Mouse (Mus musculus): ENCODE data around the gene Krt88.
A peak's percentile ranks its signal among the peaks of the same experiment; 100 is the strongest.

Krt88 gene

GRCm38 (mm10) chr15:101479007-101479665, 31.6 kb downstream of the Krt88 start:
- DNase-seq (ENCODE audit: low spot score in 2 of 2): peak; percentile 37 to 68

DNA sequence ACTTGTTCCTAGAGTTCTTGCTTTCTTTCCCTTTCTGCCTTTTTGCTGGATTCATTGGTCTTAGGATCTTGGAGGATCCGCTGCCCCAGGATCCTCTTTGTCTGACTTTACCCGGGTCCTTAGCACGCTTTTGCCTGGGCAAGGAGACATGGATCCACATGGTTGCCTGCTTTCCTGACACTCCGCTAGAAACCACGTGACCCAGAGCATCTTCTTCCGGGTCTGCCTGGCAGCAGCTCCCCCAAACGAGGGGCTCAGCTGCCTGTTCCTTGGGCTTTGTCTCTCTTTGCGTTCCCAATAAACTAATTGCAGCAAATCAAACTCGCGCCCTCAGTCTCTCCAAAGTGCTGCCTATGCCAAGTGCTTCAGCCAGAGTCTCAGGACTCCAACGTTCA, 32.1 kb downstream of the Krt88 start:
- no peak for DNase-seq (ENCODE audit: low spot score in 2 of 2)

DNA sequence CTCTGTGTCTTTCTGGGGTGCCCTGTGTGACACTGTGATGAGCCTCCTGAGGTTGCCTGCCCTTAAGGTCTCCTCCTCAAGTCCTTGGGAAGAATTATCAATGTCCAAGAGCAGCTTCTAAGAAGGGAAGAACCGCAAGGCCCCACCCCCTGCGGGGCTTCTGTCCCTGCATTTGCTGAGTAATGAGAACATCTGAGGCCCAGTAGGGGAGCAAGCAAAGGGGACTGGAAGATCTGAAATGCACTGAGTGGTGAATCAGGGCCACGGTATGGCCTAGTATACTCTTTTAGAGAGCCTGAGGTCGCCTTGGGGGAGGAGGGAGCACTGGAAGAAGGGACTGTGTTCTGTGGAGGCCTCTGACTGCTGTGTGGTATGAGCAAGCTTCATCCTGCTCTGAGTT, 34.5 kb downstream of the Krt88 start:
- no peak for DNase-seq (ENCODE audit: low spot score in 2 of 2)

GRCm38 (mm10) chr15:101483646-101484045, 36.1 kb downstream of the Krt88 start:
- DNase-seq (ENCODE audit: low spot score in 2 of 2): no peak

- no peak for DNase-seq (ENCODE audit: low spot score in 2 of 2)
Measured at GRCm38 (mm10) chr15:101484939-101485338, 37.4 kb downstream of the Krt88 start.

GRCm38 (mm10) chr15:101485911-101486635, 38.5 kb downstream of the Krt88 start:
- DNase-seq (ENCODE audit: low spot score in 2 of 2): no peak

DNA sequence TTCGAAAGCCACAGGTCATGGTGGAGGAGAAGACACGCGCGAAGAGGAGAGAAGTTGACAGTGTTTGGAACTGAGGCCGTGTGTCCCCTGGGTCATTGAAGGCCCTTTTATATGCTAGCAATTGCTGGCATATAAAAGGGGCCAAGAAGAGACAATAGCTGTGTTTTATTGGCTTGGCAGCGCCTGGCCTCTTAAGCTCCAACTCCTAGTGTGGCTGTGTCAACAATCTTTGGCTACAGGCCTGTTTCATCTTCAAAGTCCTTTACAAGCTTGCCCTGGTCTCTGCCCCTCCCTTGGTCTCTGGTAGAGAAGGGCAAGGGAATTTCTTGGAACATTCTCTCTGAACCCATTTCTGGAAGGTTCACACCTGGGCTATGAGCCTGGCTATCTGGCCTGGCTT, 43.9 kb downstream of the Krt88 start, which contains the start of gene Krt83:
Gene Krt83 (minus strand): TSS at position 82 of the 400 bp plus-strand sequence.
- DNase-seq (ENCODE audit: low spot score in 2 of 2): no peak

DNA sequence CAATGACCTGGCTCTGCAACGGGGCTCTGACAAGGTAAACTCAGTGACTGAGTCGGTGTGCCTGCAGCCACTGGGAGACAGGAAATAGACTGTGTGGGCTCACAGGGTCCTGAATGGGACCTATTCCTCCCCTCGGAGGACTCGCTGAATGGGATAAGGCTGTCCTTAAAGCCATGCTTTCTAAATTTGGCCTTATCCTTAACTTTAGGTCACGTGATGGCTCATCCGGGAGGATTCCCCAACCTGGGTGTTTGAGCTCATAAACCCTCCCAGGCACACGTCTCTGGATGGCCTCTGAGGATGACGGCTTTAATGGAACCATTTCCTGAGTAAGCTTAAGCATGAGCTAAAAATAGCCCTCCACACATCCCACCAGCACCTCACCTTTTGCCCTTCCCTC, 45.2 kb downstream of the Krt88 start:
- no peak for DNase-seq (ENCODE audit: low spot score in 2 of 2)

GRCm38 (mm10) chr15:101493713-101494112, 46.2 kb downstream of the Krt88 start:
- DNase-seq (ENCODE audit: low spot score in 2 of 2): no peak

- DNase-seq (ENCODE audit: low spot score in 2 of 2): no peak
Measured at GRCm38 (mm10) chr15:101494203-101494602, 46.7 kb downstream of the Krt88 start.

DNA sequence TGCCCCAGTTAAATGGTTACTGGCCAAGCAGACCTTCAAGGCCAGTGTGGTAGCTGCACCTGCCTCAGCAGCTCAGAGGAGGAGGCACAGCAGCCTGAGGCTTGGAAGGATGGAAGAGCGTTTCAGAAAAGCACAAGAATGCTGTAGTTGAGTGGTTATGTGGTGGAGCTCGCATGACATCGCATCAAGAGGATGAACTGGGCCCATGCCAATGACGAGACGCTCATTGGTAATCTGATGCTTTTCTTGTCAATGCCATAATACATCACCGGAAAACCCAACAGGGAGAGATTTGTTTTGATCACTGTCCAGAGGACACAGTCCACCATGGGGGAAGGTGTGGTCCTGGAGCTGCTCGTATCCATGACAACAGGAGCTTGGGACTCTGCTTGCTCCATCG, 47.7 kb downstream of the Krt88 start:
- no peak for DNase-seq (ENCODE audit: low spot score in 2 of 2)

GRCm38 (mm10) chr15:101497181-101497580, 49.6 kb downstream of the Krt88 start:
- DNase-seq (ENCODE audit: low spot score in 2 of 2): no peak
